Mouse (Mus musculus) spleen, adult 2 months (tissue): ENCODE measurements around the gene Msh3.

Experiments
- CTCF ChIP-seq: fragments of 200-500 bp; IDR thresholded peaks from 2 replicates; pipeline ENCODE4 v1.5.1; 2011; ENCODE audit warnings: mild to moderate bottlenecking, inconsistent platforms; ENCODE audit not compliant: insufficient read depth, insufficient read length, insufficient replicate concordance; ENCODE audit errors: extremely low read depth
- POLR2A ChIP-seq: fragments of 200-500 bp; IDR thresholded peaks from 2 replicates; pipeline ENCODE4 v1.6.1; 2011; ENCODE audit warnings: low read depth, low read length, inconsistent platforms

- TF ChIP-seq CTCF: no peak
- TF ChIP-seq POLR2A: no peak
Measured at GRCm38 (mm10) chr13:92305680-92306079, 49.1 kb downstream of the Msh3 start, which contains the start of gene Gm20379.
